Mouse (Mus musculus) CH12.LX (cell line): Measurements from ENCODE around the gene Alkbh2.

Source experiments
- CTCF ChIP-seq, 2 experiments: IDR thresholded peaks in 1 of 2; conservative IDR thresholded peaks in 1 of 2; 2 replicates each; pipeline ENCODE4 v1.5.1; 2011 to 2012; ENCODE audit warnings: low read depth in 2 of 2, low read length in 2 of 2, improper control_type of control experiment in 1 of 2, inconsistent platforms in 1 of 2, mild to moderate bottlenecking in 1 of 2, moderate library complexity in 1 of 2
- ELF1 ChIP-seq: IDR thresholded peaks from 2 replicates; pipeline ENCODE4 v1.6.1; 2014; ENCODE audit warnings: low read depth, mild to moderate bottlenecking, inconsistent platforms, low read length, improper control_type of control experiment
- JUND ChIP-seq: conservative IDR thresholded peaks from 2 replicates; pipeline ENCODE4 v1.6.1; 2011; ENCODE audit warnings: low read depth, low read length, improper control_type of control experiment
- POLR2A ChIP-seq: IDR thresholded peaks from 2 replicates; pipeline ENCODE4 v1.6.1; 2011; ENCODE audit warnings: low read depth, mild to moderate bottlenecking, improper control_type of control experiment, low read length
- ZC3H11A ChIP-seq: IDR thresholded peaks from 2 replicates; pipeline ENCODE4 v1.6.1; 2012; ENCODE audit warnings: low read depth, mild to moderate bottlenecking, inconsistent platforms, low read length, improper control_type of control experiment
- ZMIZ1 ChIP-seq: IDR thresholded peaks from 2 replicates; pipeline ENCODE4 v1.6.1; 2012; ENCODE audit warnings: low read depth, mild to moderate bottlenecking, inconsistent platforms, low read length, improper control_type of control experiment

DNA sequence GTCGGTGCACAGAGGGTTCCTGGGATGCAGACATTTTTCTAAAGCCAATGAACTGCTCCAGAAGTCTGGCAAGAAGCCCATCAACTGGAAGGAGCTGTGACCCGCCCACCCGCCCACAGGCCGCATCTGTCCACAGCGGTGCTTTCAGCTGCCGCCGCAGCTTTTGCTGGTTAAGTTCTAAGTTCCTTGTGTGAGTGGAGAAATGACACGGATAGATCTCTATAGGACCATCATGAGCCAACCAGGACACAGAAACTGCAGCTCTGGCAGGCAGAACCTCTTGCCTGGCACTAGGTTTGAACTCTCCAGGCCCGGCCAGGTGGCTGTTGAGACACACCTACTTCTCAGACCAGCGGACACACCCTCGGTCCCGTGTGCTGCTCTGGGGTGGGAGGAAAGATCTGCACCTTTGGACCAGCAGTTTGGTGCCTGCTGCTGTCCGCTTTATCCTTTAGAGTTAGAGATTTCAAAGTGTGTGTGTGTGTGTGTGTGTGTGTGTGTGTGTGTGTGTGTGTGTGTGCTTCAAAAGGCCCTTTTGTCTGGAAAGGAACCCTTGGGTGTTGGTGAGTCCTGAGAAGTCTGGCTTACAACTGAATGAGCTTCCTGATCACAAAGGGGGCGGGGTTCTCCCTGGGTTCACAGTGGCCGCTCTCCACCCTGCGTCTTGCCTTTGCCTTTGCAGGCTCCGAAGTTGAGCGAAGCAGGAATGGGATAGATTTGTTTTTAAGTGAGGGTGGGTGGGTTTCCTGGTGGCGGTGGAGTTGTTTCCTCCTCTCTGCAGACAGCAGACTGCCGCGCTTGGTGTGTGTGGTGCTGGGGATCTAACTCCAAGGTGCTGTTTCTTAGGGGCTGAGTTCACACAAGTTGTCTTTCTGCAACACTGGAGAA, 10.5 kb upstream of the Alkbh2 start:
- no peak for TF ChIP-seq POLR2A
- no peak for TF ChIP-seq CTCF (conservative IDR thresholded peaks at IDR 0.05 in 1 of 2, IDR thresholded peaks at IDR 0.05 in 1 of 2; ENCODE audit: low read depth in 2 of 2, low read length in 2 of 2)
- no peak for TF ChIP-seq JUND
- no peak for TF ChIP-seq ZC3H11A
- TF ChIP-seq ZMIZ1: no peak
- no peak for TF ChIP-seq ELF1
